Mouse (Mus musculus): ENCODE results near the gene Itpr2. TPM values are rescaled to one million over a fixed set of nuclear protein-coding genes. Genes with fewer than 3 reads are reported as not detected.
"Not testable (repeated sequence)": the region's sequence is repeated elsewhere in the genome, so short reads cannot be mapped to it uniquely, and the experiment has no call there.

The Itpr2 gene
- total RNA-seq, 2 experiments from 2014 or later, result 18.6 to 19.8 TPM

DNA sequence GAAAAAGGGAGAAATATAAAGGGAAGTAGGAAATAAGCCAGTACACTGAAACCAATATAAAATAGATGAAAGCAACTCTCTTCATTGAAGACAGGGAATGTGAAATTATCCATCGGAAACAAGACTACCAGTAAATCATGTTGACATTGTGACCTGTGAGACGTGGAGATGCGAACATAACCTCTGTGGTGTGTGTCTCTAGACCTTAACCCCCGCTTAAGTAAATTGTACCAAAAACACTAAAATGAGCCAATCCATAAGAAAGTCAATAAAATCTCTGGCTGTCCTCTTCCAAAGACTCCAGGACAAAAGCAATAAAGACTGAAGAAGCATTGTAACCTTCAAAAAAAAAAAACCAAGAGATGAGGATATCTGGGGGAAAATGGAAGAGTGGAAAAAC is 31.6 kb downstream of the Itpr2 start:
- DNase-seq (ENCODE audit: low spot score in 2 of 2), result no peak

DNA sequence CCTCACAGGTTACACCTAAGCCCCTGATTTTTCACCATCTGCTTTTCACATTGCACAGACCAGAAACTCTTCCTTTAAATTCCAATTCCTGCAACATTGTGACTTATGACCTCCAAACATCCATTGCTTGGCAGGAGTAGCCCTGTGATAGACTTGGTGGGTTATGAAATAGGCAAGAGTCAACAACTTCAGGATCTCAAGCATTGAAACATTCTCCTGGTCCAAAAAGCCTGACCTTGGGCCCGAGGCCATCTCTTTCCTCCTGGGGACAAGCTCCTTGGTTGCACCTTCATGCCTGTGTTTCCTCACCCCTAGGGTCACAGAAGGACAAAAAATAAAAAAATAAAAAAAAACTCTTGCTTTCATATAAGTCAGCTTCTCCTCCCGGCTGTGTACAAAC is 32.1 kb downstream of the Itpr2 start:
- no peak for DNase-seq (ENCODE audit: low spot score in 2 of 2)

DNA sequence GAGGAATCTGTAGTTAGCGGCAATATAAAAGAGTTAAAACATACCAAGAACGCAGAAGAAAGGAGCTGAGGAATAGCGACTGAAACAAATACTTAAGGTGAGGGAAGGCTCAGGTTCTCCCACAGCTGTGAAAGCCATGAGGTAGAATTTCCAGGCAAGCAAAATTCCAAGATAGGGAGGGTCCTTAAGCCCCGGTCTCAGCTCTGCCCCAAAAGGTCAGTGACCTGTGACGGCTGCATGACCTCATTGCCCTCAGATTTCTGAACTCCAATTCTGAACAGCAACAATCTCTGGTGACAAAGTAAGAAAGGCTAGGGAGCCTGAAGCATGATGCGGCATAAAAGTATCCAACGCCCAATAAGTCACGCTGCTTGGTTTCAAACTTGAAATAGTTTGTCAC is 33.7 kb downstream of the Itpr2 start:
- no peak for DNase-seq (ENCODE audit: low spot score in 2 of 2)

DNA sequence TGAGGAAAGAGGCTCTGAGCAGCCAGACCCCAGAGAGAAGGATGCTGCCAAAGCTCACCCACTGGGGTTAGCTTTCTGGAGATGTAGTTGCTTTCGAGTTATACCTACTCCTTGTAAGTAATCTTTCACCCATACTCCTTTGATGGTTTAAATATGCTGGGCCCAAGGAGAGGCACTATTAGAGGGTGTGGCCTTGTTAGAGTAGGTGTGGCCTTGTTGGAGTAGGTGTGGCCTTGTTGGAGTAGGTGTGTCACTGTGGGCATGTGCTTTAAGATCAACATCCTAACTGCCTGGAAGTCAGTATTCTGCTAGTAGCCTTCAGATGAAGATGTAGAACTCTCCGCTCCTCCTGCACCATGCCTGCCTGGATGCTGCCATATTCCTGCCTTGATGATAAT is 37.4 kb downstream of the Itpr2 start:
- DNase-seq (ENCODE audit: low spot score in 2 of 2), result not testable (repeated sequence)

DNA sequence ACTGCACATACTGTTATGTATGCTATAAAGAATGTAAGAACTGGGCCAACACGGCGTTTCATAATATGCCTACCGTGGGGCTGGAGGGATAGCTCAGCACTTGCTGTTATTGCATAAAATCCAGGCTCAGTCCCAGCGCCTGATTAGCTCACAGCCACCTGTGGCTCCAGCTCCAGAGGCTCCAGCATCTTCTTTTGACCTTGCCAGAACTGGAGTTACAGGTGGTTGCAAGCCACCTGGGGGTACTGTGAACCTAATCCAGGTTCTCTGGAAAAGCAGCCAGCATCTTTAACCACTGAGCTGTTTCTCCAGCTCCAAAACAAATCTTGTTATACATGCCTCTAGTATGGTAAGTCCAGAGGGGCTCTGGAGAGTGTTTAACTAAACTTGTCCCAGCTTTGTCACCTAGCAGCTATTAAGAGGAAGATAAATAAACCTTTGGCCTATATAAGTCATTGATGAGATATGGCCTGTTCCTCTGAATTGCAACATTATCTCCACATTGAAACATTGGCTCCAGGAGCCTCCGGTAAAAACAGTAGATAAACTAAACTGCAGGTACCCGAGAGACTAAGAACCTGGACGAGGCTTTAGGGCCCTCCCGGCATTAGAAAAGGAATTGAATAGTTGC is 37.9 kb downstream of the Itpr2 start:
- no peak for DNase-seq (ENCODE audit: low spot score in 2 of 2)

DNA sequence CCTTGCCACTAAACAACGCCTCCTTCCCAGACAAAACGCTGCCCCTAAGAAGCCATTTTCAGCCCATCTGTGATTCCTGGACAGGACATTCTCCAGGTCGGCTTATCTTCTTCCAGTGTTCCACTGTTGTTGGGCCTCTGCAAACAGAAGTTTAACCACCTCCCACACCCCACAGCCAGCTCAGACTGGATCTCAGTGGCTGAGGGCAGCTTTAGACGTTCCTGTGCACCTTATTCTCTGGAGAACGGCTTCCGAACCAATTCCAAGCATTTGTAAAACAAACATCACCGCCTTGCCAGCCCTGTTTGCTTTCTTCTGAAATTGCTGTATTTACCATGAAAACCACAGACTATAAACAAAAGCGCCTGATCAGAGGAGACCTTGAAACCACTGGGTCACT is 41.1 kb downstream of the Itpr2 start:
- no peak for DNase-seq (ENCODE audit: low spot score in 2 of 2)

DNA sequence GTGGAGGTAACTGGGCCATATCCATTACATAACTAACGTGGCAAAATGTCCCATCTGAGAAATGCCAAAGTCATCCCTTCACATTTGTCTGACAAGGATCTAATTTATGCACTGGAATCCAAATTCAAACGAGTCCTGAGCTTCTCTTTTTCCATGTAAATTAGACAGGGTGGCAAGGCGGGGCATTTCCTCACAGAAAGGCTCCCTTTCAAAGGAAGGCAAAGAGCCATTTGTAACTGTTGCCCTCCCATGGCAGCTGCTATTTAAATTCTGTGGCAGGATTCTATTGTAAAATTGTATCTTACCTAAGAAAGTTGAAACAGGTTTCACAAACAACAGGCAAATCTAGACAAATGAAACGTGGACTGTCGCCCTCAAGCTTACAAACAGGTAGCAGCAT is 43.6 kb downstream of the Itpr2 start:
- DNase-seq (ENCODE audit: low spot score in 2 of 2), result no peak

DNA sequence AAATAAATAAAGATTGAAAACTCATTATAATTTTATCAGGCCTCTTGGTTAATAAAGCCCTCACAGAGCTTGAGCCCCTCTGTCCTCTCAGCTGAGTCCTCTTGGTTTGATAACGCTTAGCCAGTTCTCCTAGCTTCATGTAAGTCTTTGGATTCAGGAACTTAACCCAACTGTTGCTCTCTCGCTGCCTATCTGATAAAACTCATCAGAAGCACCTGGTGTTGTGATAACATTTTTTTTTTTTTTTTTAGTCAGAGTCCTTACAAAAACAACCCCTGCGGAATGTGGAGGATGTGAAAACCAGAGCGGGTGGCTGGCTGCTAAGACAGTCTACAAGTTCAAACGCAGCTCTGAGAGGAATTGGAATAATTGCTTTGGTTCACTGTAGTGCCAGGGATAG is 45.3 kb downstream of the Itpr2 start:
- no peak for DNase-seq (ENCODE audit: low spot score in 2 of 2)

DNA sequence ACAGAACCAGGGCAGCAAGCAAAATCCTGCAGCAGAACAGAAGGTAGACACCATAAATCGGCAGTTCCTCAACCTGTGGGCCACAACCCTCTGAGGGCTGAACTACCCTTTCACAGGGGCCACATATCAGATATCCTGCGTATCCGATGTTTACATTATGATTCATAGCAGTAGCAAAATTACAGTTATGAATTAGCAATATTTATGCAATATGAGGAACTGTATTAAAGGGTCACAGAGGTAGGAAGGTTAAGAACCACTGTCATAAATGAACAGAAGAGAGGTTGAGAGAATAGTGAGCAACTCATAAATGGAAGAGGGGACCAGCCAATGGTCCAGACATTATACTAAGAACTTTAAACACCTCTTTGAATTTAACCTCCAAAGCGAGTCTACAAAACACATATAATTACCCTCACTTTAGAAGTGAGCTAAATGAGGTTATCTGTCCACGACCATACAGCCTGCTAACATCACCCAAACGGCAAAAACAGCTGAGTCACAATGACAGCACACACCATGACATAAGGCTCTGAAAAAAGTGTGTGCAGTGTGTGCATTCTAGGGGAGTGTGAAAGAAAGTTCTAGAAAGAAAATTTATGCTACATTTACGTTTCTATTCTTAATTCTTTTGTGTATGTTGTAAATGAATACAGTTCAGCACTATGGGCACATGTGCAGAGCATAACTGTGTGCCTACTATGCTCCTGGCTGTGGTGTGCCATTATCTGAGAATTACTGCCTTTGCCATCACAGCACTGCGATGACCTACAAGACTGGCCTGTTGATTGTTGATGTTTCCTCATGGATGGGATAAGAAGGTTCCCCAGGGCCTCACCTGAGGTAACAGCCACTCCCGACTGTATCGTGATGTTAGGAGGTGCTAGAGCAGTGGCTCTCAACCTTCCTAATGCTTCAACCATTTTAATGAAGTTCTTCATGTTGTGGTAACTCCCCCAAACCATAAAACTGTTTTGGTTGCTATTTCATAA is 47.2 kb downstream of the Itpr2 start:
- DNase-seq (ENCODE audit: low spot score in 2 of 2), result no peak

DNA sequence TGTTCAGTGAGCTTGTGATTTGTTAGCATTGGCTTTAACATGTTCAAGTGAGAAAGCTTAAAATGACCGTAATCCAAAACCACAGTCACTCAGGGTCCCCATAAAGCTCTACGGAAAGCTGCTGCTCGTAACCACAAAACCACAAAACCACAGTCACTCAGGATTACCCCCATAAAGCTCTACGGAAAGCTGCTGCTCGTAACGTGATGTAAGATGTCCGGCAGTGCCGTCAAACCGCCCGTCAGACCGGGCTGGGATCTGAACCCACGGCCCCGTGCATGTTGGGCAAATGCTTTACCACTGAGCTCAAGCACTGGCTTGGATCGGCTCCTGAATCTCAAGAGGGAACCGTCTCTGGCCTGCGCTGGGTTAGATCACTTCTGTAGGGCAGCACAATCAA is 49.5 kb downstream of the Itpr2 start:
- no peak for DNase-seq (ENCODE audit: low spot score in 2 of 2)

DNA sequence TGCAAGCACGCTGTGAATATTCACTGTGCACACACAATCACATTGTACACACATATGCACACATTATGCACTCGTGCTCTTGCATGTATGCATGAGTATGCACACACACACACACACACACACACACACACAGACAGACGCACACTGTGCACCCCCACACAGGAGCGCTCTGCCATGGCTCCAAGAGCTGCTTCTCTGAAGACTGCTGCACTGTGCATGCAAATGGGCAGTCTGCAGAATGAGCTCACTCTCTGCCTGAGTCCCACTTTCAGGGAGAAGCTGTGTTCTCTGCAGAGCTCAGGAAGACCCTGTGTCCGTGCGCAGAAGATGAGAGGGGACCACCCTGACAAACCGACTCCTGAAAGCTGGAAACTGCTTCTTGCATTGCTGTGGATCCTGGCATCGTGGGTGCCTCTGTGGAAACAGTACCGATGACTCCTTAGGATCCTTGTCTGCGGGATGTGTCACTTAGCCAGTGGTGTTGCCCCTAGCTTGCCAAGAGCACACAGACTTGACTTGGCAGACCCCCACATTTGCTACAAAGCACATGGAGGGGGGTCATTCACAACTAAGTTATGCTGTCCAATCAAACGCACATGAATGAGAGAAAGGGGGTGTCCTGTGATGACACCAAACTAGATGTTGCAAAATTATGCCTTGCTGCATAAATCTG is 55.9 kb downstream of the Itpr2 start:
- DNase-seq (ENCODE audit: low spot score in 2 of 2), result peak in 1 of 2 experiments; percentile 24

DNA sequence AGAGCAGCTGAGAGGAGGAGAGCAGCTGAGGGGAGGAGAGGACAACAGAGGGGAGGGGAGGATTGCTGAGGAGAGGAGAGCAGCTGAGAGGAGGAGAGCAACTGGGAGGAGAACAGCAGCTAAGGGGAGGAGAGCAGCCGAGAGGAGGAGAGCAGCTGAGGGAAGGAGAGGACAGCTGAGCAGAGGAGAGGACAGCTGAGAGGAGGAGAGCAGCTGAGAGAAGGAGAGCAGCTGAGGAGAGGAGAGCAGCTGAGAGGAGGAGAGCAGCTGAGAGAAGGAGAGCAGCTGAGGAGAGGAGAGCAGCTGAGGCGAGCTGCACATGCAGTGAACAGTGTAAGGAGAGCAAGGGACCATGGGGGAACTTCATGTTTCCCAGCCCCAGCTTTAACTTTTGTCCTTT is 62.2 kb downstream of the Itpr2 start:
- no peak for DNase-seq (ENCODE audit: low spot score in 2 of 2)

DNA sequence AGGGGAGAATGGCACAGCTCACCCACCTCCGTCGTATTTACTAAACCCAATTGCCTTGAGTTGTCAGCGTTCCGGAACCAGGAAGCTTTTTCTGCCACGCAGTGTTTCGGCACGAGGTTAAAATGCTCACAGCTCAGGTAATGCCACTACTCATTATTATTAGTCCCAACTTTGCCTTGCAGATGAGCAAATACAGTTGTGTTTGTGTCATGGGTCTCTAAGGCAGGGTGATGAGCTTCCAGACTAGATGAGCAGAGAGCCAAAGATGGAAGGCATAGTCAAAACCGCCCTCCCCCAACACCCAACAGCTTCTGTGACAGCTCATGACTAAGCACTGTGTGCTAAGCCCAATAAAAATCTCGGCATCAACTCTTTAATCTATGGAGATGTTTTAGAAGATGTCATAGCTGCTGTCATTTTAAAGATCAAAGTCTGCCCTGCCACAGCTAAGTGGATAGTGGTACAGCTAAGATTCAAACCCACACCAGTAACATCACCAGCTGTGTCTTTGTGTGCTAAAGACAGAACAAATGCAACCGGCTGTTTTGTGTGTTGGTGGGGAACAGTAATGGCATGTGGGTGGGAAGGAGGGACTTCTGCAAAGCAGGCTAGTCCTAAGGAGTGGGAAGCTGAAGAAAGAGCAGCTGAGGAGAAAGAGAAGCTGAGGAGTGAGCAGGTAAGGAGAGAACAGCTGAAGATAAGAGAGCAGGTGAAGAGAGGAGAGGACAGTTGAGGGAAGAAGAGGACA is 62.8 kb downstream of the Itpr2 start:
- peak in 1 of 2 experiments; percentile 41 for DNase-seq (ENCODE audit: low spot score in 2 of 2)

DNA sequence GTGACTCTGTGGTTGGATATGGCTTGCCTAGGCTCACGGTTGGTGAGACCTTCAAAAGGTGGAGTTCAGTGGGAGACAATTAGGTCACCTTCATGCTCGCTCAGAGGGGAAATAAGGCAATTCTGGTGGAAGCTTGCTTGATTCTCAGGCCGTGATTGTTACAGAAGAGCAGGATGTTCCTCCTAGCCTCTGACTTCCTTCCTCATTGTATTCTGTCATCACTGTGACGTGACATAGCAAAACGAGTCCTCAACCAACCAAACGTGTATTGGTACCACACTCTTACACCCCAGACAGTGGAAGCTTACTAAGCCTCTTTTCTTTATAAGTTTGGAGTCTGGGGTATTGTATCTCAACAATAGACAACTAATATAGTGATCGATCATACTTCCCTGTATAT is 64.0 kb downstream of the Itpr2 start:
- DNase-seq (ENCODE audit: low spot score in 2 of 2), result no peak

DNA sequence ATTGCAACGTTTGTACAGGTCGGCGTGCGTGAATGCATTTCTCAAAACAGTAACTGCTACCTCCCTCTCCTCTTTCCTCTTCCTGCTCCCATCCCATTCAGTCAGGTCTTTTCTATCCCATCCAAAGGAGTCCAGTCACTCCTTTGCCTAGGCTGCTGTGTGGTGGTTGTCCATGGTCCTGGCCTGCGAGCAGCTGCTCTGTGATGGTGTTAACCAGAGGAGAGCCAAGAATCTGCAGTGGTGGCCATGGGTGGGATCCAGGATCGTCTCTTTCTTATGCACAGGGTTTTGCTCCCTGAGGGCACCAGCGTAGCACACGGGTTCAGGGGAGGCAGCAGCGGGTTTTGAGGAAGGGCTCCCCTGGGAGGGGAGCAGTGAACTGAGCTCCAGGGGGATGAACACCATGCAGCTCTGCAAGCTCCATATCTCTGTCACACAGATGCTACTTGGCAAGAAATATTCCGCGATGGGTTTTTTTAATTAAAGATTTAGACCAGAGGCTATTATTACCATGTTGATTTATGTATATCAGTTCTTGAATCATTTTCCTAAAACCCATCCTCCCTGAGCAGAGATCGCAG is 65.0 kb downstream of the Itpr2 start:
- DNase-seq (ENCODE audit: low spot score in 2 of 2), result no peak

DNA sequence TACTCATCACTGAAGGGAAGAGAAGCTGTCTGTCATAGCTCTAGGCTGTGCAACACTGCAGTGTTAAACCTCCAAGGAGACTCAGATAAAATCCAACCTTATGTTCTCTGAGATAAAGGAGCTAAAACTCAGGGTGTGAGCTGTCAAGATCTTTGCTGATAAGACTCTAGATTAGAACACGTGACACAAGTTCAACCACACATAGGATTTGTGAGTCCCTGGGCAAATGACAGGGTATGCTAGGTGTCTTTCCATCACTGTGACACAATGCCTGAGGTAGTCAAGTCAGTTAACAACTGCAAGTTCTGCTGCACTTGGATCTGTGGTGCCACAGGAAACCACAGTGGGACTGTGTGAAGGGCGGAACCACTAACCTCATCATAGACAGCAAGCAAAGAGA is 67.8 kb downstream of the Itpr2 start:
- no peak for DNase-seq (ENCODE audit: low spot score in 2 of 2)

DNA sequence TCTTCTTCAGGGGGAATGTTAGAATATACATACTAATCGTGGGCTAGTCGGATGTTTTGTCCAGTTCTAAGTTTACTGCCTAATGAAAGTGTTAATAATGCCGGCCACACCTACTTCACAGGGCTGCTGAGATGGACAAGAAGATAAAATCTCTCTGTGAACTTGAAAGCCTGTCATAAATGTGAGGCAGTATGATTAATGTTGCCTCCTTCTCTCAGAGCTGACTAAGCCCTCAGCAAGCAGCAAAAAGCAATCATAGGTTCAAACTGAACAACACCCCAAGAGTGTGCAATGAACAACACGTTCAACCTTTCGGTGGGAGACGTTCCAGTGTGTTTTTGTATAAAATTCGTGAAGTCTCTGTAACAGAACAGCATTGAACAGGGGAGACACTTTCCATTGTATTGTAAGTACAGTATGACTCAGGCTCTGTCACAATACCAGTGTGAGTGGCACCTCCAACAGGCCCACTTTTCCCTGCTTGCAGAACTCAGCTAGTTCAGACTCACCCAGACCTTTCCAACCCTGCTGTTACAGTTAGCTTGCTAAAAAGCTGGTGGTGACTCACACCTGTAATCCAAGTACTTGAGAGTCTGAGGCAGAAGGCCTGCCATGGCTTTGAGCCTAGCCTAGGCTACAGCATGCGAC is 69.7 kb downstream of the Itpr2 start:
- no peak for DNase-seq (ENCODE audit: low spot score in 2 of 2)

DNA sequence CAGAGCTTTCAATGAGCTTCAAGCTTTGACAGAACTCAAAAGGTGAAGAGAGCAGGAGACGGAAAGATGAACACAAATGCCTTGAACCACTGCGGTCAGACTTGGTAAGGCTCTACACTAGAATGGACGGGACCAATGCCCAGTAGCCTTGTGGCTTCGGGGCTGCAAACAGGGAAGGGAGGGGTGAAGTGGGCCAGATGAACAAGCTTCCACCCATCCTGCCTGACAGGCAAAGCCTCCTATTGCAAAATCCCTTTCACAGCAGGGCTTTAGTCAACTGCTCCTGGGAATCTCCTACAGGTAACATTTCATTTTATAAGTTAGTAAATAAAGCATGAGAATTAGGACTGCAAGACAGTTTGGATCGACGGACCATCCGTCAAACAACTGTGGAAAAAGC is 70.2 kb downstream of the Itpr2 start:
- DNase-seq (ENCODE audit: low spot score in 2 of 2), result no peak

DNA sequence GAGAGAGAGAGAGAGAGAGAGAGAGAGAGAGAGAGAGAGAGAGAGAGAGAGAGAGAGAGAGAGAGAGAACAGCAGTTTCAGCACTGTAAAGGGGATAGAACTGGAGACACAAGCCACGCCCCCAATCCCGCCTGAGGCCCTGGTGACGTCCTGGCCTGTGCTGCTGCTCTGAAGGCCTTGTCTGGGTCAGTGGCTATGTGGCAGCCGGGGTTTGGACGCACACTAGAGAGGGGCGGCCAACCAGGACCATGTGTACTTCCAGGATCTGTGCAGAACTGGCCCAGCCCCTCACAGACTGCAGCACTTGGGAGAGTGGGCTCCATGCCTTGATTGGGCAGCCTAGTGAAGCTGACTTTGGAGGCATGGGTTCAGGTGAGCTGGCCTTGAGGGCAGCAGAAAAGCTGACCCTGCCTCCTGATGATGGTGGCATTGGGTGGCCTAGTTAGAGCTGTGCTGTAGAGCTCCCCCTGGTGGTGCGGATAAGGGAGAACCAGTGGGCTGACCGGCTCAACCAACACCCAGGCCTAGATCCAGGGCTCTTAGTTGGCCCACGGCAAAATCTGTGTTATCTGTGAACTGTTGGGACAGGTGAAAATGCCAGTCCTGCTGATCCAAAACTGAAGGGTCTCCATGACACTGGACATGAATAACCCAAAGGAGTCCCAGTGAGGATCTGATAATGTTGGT is 72.2 kb downstream of the Itpr2 start:
- peak in 1 of 2 experiments; percentile 25 for DNase-seq (ENCODE audit: low spot score in 2 of 2)

DNA sequence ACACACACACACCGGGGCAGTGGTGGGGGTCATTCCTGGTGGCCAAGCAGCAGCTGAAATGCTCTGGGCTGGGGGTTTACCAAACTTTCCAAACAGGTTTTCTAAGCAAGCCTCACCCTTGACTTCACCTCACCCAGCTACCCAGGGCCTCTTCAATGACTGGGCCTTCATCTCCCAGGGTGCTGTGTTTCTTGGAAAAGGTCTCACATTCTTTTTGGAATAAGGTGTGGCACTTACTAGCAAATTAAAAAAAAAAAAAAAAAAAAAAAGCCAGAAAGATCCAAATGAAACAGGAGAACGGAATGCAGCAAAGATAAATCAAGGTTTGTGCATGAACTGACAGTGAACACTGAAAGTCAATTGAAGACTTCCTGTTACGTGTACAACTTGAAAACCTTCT is 77.2 kb downstream of the Itpr2 start:
- no peak for DNase-seq (ENCODE audit: low spot score in 2 of 2)

All from layer of hippocampus, adult 18-20 months (tissue).